Mouse (Mus musculus) heart, postnatal 10 days (tissue): ENCODE results near the gene Gm2022. TPM values are rescaled to one million over a fixed set of nuclear protein-coding genes. Genes with fewer than 3 reads are reported as not detected.
"Not testable (repeated sequence)": the region's sequence is repeated elsewhere in the genome, so short reads cannot be mapped to it uniquely, and the experiment has no call there.

Experiments used
- DNase-seq, 2 experiments: peaks; one replicate each; pipeline ENCODE4 v3.0.0; 2021
- intact Hi-C: fragments of 180-260 bp; cut with DNase I; formaldehyde crosslinking; loops from one replicate; pipeline ENCODE4 v1.15.1; 2025
- total RNA-seq, 2 experiments: library from RNA; stranded (reverse); gene quantifications; 2 replicates each; pipeline ENCODE4 v1.2.3; 2021

Gene Gm2022
- total RNA-seq: not detected

DNA sequence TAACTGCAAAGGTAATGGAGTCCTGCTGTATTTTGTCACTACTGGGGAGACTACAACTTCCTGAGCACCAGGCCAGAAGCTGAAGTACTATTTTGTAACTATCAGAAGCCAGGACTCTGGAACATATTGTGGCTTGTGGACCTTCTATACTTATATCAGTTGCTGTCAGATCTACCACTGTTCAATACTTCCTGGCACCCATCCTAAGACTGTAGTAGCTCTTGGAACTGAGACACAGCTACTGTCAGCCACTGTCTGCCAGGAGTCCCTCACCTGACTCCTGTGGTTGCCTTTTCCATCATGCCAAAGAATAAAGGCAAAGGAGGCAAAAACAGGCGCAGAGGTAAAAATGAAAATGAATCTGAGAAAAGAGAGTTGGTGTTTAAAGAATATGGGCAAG is at the start of gene Gm2022:
Gm2022 (plus strand) TSS at position 301 of the 400 bp plus-strand sequence.
- DNase-seq, intact Hi-C loops: not testable (repeated sequence)

DNA sequence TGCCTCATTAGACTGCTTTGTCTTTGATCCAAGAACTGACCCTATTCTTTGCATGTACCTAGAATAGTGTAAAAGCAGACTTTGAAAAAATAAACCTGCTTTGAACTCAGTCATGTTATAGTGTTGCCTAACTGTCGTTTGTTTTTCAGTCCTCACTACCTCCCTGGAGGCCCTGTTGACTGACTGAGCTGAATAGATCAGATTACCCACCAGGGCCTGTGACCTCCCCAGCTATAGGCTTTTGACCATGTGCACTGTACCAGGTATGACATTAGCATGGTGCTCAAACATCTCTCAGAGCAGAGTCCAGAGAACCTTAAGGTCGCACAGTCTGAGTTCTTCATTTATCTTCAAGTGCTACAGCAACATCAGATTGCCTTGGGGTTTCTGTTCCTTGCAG is 44.5 kb upstream of the Gm2022 start:
- DNase-seq, intact Hi-C loops: not testable (repeated sequence)

DNA sequence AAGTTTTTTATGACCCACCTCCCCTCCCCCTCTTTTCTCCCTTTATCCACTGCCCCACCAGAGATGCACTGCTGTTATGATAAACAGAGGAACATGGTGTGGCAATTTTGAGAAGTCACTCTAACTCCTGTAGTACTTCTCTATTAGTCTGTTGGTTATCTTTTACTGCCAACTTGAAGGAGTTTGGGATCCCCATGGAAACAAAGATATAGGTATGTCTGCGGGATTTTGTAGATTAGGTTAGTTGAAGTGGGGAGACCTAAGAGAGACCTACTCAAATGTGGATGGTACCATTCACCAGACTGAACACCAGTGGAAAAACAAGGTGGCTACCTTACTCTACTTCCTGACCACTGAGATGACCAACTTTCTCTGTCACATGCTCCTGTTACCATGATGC is 39.1 kb upstream of the Gm2022 start:
- DNase-seq, intact Hi-C loops: not testable (repeated sequence)

DNA sequence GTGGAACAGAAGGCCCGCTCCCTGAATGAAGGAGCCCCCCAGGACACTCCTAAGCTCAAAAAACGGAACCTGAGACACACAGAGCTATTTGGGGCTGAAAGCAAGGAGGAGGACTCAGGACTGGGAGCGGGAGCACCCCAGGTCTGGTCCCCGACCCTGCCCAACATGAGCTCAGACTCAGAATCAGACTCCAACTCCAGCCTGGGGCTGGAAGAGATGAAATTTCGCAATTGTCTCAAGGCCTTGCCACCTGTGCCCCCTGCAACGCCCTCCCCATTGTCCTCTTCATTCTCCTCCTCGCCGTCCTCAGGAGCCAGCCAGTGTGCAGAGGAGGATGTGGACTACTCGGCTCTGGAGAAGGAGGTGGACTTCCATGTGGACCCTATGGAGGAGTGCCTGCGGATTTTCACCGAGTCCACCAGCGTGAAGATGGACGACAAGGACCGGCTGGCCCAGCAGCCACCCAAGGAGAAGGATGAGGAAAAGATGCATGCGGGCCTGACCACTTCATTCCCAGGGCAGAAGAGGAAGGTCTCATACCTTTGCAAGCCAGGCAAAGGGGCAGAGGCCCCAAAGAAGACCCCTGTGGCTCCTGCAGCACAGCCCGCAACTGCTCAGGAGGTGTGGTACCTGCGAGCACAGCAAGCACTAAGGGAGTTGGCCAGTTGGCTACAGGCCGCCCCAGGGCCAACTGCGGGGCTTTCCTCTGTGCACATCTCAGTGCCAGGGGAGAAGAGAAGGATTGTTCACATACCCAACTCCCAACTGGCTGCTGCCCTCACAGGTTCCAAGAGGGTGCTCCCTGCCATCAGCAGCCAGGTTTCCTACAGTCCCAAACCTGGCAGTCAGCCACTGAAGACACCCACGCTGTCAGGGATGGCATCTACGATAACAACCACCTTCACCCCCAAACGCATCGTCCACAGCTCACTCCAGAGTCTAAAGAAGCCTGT is 33.2 kb upstream of the Gm2022 start:
- DNase-seq, intact Hi-C loops: not testable (repeated sequence)

DNA sequence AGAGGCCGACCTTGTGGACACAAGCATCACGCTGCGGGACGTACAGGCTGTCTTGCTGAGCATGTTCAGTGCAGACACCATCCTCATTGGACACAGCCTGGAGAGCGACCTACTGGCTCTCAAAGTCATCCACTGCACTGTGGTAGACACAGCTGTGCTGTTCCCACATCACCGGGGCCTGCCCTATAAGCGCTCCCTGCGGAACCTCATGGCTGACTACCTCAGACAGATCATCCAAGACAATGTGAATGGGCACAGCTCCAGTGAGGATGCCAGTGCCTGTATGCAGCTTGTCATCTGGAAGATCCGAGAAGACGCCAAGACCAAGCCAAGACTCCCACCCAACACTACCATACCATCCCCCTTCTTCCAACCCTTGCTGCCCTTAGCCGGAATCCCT is 31.5 kb upstream of the Gm2022 start:
- intact Hi-C loops, DNase-seq: not testable (repeated sequence)

DNA sequence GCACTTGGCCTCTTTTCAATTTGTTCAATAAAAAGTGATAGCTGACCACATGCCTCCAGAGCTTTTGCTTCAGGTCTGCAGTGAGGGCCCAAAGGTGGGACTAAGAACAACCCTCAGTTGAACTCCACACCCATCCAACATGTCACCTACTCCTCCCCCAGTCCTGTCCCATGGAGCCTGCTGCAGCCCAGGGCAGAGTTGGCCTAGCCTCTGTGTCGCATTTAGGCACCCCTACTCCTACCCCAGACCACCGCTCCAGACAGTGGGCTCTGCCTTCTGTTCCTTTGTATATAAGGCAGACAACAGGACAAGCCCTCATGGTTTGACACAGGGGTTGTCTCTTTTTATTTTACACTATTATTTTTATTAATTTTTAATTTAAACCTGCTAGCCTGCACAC is 31.1 kb upstream of the Gm2022 start:
- intact Hi-C loops, DNase-seq: not testable (repeated sequence)

DNA sequence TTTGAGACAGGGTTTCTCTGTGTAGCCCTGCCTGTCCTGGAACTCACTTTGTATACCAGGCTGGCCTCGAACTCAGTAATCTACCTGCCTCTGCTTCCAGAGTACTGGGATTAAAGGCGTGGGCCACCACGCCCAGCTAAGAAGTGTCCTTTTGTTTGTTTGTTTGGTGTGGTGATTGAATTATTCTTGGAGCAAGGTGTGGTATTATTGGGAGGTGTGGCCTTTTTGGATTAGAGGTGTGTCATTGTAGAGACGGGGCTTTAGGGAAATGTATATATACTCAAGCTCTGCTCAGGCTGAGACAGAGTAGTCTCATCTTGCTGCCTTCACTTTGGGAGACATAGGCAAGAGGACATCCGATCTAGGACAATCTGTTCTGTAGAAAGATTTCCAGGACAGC is 21.4 kb upstream of the Gm2022 start, which contains the start of gene Gm2016:
Gm2016 (plus strand) TSS at position 301 of the 400 bp plus-strand sequence.
- intact Hi-C loops, DNase-seq: not testable (repeated sequence)

DNA sequence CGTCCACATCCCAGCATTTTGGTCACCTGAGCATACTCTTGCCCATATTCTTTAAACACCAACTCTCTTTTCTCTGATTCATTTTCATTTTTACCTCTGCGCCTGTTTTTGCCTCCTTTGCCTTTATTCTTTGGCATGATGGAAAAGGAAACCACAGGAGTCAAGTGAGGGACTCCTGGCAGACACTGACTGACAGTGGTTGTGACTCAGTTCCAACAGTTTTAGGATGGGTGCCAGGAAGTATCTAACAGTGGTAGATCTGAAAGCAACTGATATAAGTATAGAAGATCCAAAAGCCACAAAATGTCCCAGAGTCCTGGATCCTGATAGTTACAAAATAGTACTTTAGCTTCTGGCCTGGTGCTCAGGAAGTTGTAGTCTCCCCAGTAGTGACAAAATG is 24.6 kb downstream of the Gm2022 start, which contains the start of gene Gm2035:
Gm2035 (minus strand) TSS at position 137 of the 400 bp plus-strand sequence.
- intact Hi-C loops, DNase-seq: not testable (repeated sequence)

Other genes with a start within 250 kb of the Gm2022 start
- not detected for gene Gm21319, start 119.6 kb upstream of the Gm2022 start, total RNA-seq
- not detected for gene Gm21936, start 99.9 kb upstream of the Gm2022 start, total RNA-seq
- not detected for gene BB287469, start 78.8 kb upstream of the Gm2022 start, total RNA-seq
- gene Gm2001, start 53.0 kb upstream of the Gm2022 start, total RNA-seq: not detected
- gene Gm2016, start 21.3 kb upstream of the Gm2022 start, total RNA-seq: not detected
- gene Gm2035, start 24.5 kb downstream of the Gm2022 start, total RNA-seq: not detected
- gene Gm2042, start 58.7 kb downstream of the Gm2022 start, total RNA-seq: not detected
- gene Gm2075, start 116.5 kb downstream of the Gm2022 start, total RNA-seq: not detected
- gene Gm6803, start 123.4 kb downstream of the Gm2022 start, total RNA-seq: not detected
- gene Gm2056, start 131.6 kb downstream of the Gm2022 start, total RNA-seq: not detected
- gene Gm16368, start 188.3 kb downstream of the Gm2022 start, total RNA-seq: not detected